26 mouse cellular contexts compared by ENCODE assay signal in the genomic region with DNA sequence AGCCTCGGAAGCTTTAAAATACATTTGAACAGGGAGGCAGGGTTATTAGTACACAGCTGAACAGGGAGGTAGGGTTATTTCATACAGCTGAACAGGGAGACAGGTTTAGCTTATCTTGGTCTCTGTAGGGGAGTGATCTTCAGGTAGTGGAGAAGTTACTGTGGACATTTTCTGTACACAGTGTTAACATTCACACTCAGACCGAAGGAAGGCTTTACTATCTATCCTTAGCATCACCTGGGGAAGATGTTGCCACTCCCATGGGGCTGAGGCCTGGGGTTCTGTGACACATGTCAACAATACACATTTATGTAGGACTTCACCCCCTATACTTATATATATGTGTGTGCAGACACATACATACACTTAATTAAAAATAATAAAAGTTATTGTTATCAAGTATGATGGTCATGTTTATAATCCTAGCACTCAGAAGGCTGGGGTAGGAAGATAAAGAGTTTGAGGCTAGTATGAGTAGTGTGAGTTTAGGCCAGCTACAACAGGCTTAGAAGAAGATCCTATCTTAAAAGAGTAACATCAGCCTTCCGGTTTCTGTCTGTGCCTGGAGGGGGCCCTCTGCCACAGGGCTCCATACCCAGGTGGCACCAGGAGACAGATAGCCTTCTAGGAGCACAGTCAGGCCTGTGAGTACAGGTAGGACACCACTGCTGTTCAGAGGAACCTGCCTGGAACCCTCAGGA. TPM values are rescaled to one million over a fixed set of nuclear protein-coding genes. Genes with fewer than 3 reads are reported as not detected.
DNase-seq lines count a peak whose midpoint lies in the region; ATAC-seq lines count a peak whose summit lies in the region.
"Had no signal": no experiment of that assay in that cellular context is flagged by ENCODE, and none has a peak within 500 bp of the region (broad histone marks: within the 10 kb centered on the region; RNA-seq: fewer than 3 reads in every experiment).

No protein-coding gene starts in this region.

- H3K9ac ChIP-seq in liver, embryonic 16.5 days (ENCODE audit: low read depth, low read length), result no peak overlapping the region
- H3K9ac ChIP-seq: forebrain, embryonic 13.5 days; heart, embryonic 15.5 days; hindbrain, embryonic 14.5 days; lung, embryonic 15.5 days had no signal

- H3K4me2 ChIP-seq in liver, embryonic 16.5 days (ENCODE audit: low read depth, low read length), result no peak overlapping the region
- H3K4me2 ChIP-seq: forebrain, embryonic 13.5 days; heart, embryonic 15.5 days; hindbrain, embryonic 14.5 days; lung, embryonic 15.5 days had no signal

- no peak for ATAC-seq in CD4-positive, CD25-positive, alpha-beta regulatory T cell, adult 4 months
- peak; percentile 72 for ATAC-seq in liver, embryonic 16.5 days (ENCODE audit: low read depth)
- ATAC-seq in monocyte, adult 5-6 weeks (replicated peaks; ENCODE audit: insufficient number of reproducible peaks, low FRiP score, low TSS enrichment, poor library complexity, severe bottlenecking), result no peak
- ATAC-seq: forebrain, embryonic 13.5 days; inflammation-experienced regulatory T-cells, adult 6 months; midbrain, embryonic 16.5 days; Patski had no signal

- peak; percentile 8 for DNase-seq in CD4-positive, CD25-positive, alpha-beta regulatory T cell, adult 2 months (ENCODE audit: low read depth, low spot score)
- peak; percentile 35 for DNase-seq in thymus, postnatal 4 days
- no peak for DNase-seq in thymus, postnatal 25 days
- no peak for DNase-seq in lung, postnatal 25 days (ENCODE audit: low spot score)
- DNase-seq: adrenal gland, adult 2 months; cerebellum, adult 11 months; cerebellum, postnatal 10 days; gastrocnemius, postnatal 36 days; heart, postnatal 4 days; kidney, adult 18-20 months; kidney, postnatal 14 days; layer of hippocampus, postnatal 36 days; lung, postnatal 4 days; right cerebral cortex, adult 18-20 months; right cerebral cortex, postnatal 4 days had no signal

- no peaks in the 10 kb centered on the region for H3K9me3 ChIP-seq in liver, embryonic 16.5 days (replicated peaks; ENCODE audit: control insufficient read depth, low read length)
- H3K9me3 ChIP-seq: forebrain, embryonic 13.5 days; heart, embryonic 15.5 days; lung, embryonic 15.5 days; midbrain, embryonic 10.5 days had no signal

- no peaks in the 10 kb centered on the region for H3K36me3 ChIP-seq in liver, embryonic 16.5 days (ENCODE audit: control insufficient read depth, insufficient read depth)
- H3K36me3 ChIP-seq: heart, embryonic 15.5 days; lung, embryonic 15.5 days; midbrain, embryonic 10.5 days had no signal

- H3K4me3 ChIP-seq in liver, embryonic 16.5 days (ENCODE audit: low read depth, low read length), result no peak overlapping the region
- H3K4me3 ChIP-seq: forebrain, embryonic 13.5 days; heart, embryonic 15.5 days; lung, embryonic 15.5 days; midbrain, embryonic 10.5 days had no signal

- H3K27ac ChIP-seq in liver, embryonic 16.5 days (ENCODE audit: low read length), result no peak overlapping the region; the same call in 1 of the 2 replicates
- H3K27ac ChIP-seq: forebrain, embryonic 13.5 days; heart, embryonic 15.5 days; hindbrain, embryonic 14.5 days; lung, embryonic 15.5 days; midbrain, embryonic 10.5 days had no signal

- H3K4me1 ChIP-seq in liver, embryonic 16.5 days (ENCODE audit: control insufficient read depth, low read depth, low read length), result peaks cover 10% of the 10 kb centered on the region
- H3K4me1 ChIP-seq: heart, embryonic 15.5 days; midbrain, embryonic 10.5 days had no signal

- WGBS in liver, embryonic 16.5 days (ENCODE audit: insufficient replicate concordance), result 41% methylated on average over 3 of the region's 3 CpGs

- no peaks in the 10 kb centered on the region; the same call in 1 of the 2 replicates for H3K27me3 ChIP-seq in liver, embryonic 16.5 days (ENCODE audit: control insufficient read depth, insufficient read depth, low read depth, low read length)
- H3K27me3 ChIP-seq: forebrain, embryonic 13.5 days had no signal

RNA-seq across cellular contexts. Expression of gene Herc1, which starts 9.7 kb away (rescaled TPM):
- 10 to 100 TPM; 40.2 to 45.8 TPM for polyA plus RNA-seq in CD4-positive, CD25-positive, alpha-beta regulatory T cell, adult 4 months (2017; shearing (Covaris generic))
- 29.2 and 30.6 TPM in 2 replicates for polyA plus RNA-seq in liver, embryonic 16.5 days (2015; fragmentation: Nextera tagmentation; extraction: Ambion mirVana)
- total RNA-seq in monocyte, adult 5-6 weeks (2017), result 125 to 158 TPM (median 133 TPM) in 3 replicates

Comparison
In these comparisons a context has a peak if more than half of its experiments do, and no peak if none do; other contexts are left out.
1. DNase-seq: peak in CD4-positive, CD25-positive, alpha-beta regulatory T cell, adult 2 months (single experiment) and thymus, postnatal 4 days (single experiment); none in thymus, postnatal 25 days (single experiment) and lung, postnatal 25 days (single experiment).